Mouse (Mus musculus): ENCODE data around the gene Siglecg. TPM values are rescaled to one million over a fixed set of nuclear protein-coding genes. Genes with fewer than 3 reads are reported as not detected.

Siglecg gene
- polyA plus RNA-seq, 1 experiment = 1.6 TPM

DNA sequence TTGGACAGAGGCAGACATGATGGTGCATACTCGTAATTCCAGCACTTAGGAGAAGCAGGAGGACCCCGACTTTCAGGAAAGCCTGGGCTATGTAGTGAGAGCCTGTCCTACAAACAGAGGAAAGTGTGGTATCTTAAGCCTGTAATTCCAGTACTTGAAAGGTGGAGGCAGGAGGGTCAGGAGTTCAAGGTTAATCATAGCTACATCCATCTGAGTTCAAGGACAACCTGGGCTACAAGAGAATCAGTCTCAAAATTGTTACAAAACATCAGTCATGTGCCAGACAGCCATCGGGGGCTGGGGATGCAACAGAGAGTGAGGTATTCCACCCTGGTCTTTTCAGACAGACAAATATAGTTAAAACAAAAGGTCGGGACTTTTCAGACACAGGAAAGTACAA is 24.9 kb downstream of the Siglecg start:
- Histone ChIP-seq H3K36me3 (ENCODE audit: control insufficient read depth, insufficient read depth) (no peaks in the 10 kb centered on the region), H3K4me3 (ENCODE audit: insufficient read depth, poor library complexity, severe bottlenecking) (no peak overlapping the region), H3ac (ENCODE audit: control insufficient read depth, insufficient read length, low read depth) (no peak overlapping the region), H3K79me2 (ENCODE audit: control insufficient read depth, insufficient read depth) (no peaks in the 10 kb centered on the region), H3K79me3 (ENCODE audit: low read depth) (no peaks in the 10 kb centered on the region), H3K27me3 (ENCODE audit: control insufficient read depth, insufficient read depth, insufficient read length) (no peaks in the 10 kb centered on the region)
- TF ChIP-seq MAX (IDR thresholded peaks at IDR 0.05) (no peak), MYOG (IDR thresholded peaks at IDR 0.05; ENCODE audit: control insufficient read depth, extremely low read depth, insufficient read length) (no peak), CEBPB (IDR thresholded peaks at IDR 0.05; ENCODE audit: low read depth) (no peak), MYOD1 (IDR thresholded peaks at IDR 0.05; ENCODE audit: control insufficient read depth, insufficient read length, low read depth) (no peak)

DNA sequence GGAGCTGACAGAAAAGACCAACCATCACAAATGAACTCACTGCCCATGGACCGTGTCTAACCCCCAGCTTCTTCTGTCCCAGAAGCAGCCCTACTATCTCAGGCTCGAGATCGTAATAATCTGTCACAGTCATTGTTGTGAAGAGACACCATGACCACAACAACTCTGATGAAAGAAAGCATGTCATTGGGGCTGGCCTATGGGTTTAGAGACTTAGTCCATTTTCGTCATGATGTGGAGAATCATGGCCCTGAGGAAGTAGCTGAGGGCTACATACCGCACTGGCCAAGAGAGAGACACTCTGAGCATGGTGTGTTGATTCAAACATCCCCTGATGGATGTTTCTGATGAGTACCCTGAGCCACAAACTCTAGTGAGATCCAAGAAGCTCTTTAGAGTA is 26.7 kb downstream of the Siglecg start:
- no peaks in the 10 kb centered on the region for H3K79me2 ChIP-seq (ENCODE audit: control insufficient read depth, insufficient read depth)
- no peak overlapping the region for H3ac ChIP-seq (ENCODE audit: control insufficient read depth, insufficient read length, low read depth)
- H3K27me3 ChIP-seq (ENCODE audit: control insufficient read depth, insufficient read depth, insufficient read length) = no peaks in the 10 kb centered on the region
- H3K79me3 ChIP-seq (ENCODE audit: low read depth) = no peaks in the 10 kb centered on the region
- no peak for TF ChIP-seq CEBPB (IDR thresholded peaks at IDR 0.05; ENCODE audit: low read depth)
- no peak for TF ChIP-seq CTCF (IDR thresholded peaks at IDR 0.05; ENCODE audit: control insufficient read depth, insufficient read depth, insufficient read length)
- no peaks in the 10 kb centered on the region for H3K36me3 ChIP-seq (ENCODE audit: control insufficient read depth, insufficient read depth)
- no peak overlapping the region for H3K4me3 ChIP-seq (ENCODE audit: insufficient read depth, poor library complexity, severe bottlenecking)

DNA sequence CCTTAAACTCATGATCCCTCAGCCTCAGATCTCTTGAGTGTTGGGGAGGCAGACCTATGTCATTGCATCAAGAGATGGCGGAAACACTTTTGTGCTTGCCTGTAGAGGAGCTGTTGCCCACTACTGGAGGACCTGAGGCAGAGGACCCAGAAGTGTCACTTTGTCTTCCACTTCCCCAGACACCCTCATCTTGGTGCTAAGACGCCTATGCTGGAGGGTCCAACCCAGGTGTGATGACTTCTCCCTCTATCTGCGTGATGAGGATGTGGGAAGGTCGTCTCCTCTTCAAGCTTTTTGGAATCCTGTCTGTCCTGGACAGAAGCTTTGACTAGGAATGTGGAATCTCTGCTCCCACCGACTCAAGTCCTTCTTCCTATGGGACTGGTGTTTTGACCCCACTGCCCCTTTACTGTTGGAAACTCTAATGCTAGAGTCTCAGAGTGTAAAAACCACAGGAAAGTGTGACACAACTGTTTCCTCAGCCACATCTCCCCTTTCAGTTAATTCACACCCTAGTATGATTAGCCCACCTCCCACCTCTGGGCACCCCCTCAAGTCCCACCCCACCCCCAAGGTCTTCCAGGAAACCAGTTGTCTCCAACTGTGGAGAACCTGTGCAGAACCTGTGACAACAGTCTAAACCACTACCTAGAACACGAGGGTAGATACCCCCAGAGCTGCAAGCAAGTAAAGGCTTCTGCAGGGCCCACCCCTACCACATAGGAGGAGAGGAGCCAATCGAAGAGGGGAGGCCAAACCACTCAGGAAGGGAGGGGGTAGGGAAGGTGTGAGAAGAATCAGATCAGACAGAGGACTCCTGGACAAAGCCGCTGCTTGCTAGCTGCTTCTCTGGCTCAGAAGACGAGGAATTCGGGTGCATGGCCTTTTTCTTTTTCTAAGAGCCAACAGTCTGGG is 28.6 kb downstream of the Siglecg start, which contains the start of gene Nkg7:
Nkg7 (plus strand) TSS at position 733 of the 915 bp plus-strand sequence.
- TF ChIP-seq MYOG (IDR thresholded peaks at IDR 0.05; ENCODE audit: control insufficient read depth, extremely low read depth, insufficient read length) (no peak), CTCF (IDR thresholded peaks at IDR 0.05; ENCODE audit: control insufficient read depth, insufficient read depth, insufficient read length) (no peak), CEBPB (IDR thresholded peaks at IDR 0.05; ENCODE audit: low read depth) (no peak), USF1 (IDR thresholded peaks at IDR 0.05; ENCODE audit: low read depth) (no peak), MAX (IDR thresholded peaks at IDR 0.05) (no peak), FOSL1 (IDR thresholded peaks at IDR 0.05; ENCODE audit: insufficient read depth, low read length, poor library complexity, severe bottlenecking) (no peak), MYOD1 (IDR thresholded peaks at IDR 0.05; ENCODE audit: control insufficient read depth, insufficient read length, low read depth) (no peak)
- Histone ChIP-seq H3K79me2 (ENCODE audit: control insufficient read depth, insufficient read depth) (no peaks in the 10 kb centered on the region), H3K27me3 (ENCODE audit: control insufficient read depth, insufficient read depth, insufficient read length) (no peaks in the 10 kb centered on the region), H3K36me3 (ENCODE audit: control insufficient read depth, insufficient read depth) (no peaks in the 10 kb centered on the region), H3ac (ENCODE audit: control insufficient read depth, insufficient read length, low read depth) (no peak within 1 kb of the TSS), H3K79me3 (ENCODE audit: low read depth) (no peaks in the 10 kb centered on the region), H3K4me3 (ENCODE audit: insufficient read depth, poor library complexity, severe bottlenecking) (no peak within 1 kb of the TSS)

DNA sequence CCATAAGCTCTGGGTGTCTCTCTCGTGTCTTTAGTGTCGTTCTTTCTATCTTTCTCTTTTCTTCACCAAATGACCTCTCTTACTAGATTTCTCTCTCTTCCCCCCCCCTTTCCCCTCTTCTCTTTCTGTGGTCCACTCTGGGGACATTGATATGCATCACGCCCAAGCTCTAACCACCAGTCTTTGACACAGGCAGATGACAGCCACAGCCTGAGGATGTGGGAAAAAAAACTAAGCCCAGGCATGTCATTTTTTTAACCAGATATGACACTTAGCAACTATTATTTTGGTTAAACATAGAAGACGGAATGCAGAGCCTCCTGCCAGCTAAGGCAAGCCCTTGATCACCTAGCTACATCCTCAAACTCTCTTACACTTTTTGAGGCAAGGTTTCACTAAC is 30.6 kb downstream of the Siglecg start:
- H3K36me3 ChIP-seq (ENCODE audit: control insufficient read depth, insufficient read depth) = no peaks in the 10 kb centered on the region
- no peaks in the 10 kb centered on the region for H3K79me3 ChIP-seq (ENCODE audit: low read depth)
- H3ac ChIP-seq (ENCODE audit: control insufficient read depth, insufficient read length, low read depth) = no peak overlapping the region
- H3K4me3 ChIP-seq (ENCODE audit: insufficient read depth, poor library complexity, severe bottlenecking) = no peak overlapping the region
- no peaks in the 10 kb centered on the region for H3K27me3 ChIP-seq (ENCODE audit: control insufficient read depth, insufficient read depth, insufficient read length)
- H3K79me2 ChIP-seq (ENCODE audit: control insufficient read depth, insufficient read depth) = no peaks in the 10 kb centered on the region
- TF ChIP-seq USF1 (IDR thresholded peaks at IDR 0.05; ENCODE audit: low read depth) (no peak), CEBPB (IDR thresholded peaks at IDR 0.05; ENCODE audit: low read depth) (no peak), CTCF (IDR thresholded peaks at IDR 0.05; ENCODE audit: control insufficient read depth, insufficient read depth, insufficient read length) (no peak), MYOG (IDR thresholded peaks at IDR 0.05; ENCODE audit: control insufficient read depth, extremely low read depth, insufficient read length) (no peak), MAX (IDR thresholded peaks at IDR 0.05) (no peak), FOSL1 (IDR thresholded peaks at IDR 0.05; ENCODE audit: insufficient read depth, low read length, poor library complexity, severe bottlenecking) (no peak), MYOD1 (IDR thresholded peaks at IDR 0.05; ENCODE audit: control insufficient read depth, insufficient read length, low read depth) (no peak)

DNA sequence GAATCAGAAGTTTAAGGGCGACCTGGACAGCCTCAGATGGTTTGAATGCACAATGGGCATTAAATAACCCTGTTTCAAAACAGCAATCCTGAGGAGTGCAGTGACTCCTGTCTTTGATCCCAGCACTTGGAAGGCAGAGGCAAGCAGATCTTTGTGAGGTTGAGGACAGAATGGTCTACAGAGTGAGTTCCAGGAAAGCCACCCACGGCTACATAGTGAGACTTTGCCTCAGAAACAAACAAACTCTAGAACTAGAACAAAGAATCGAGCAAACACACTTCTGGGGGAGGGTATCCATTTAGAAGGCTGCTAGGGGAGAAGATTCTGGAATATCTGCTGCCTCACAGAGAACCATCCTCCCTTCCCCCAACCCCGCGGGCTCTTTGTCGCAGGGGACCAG is 32.5 kb downstream of the Siglecg start, which contains the start of gene Cldnd2:
Cldnd2 (plus strand) TSS at position 301 of the 400 bp plus-strand sequence.
- Histone ChIP-seq H3K4me3 (ENCODE audit: insufficient read depth, poor library complexity, severe bottlenecking) (no peak within 1 kb of the TSS), H3K79me3 (ENCODE audit: low read depth) (peaks cover 8% of the 10 kb centered on the region), H3K27me3 (ENCODE audit: control insufficient read depth, insufficient read depth, insufficient read length) (no peaks in the 10 kb centered on the region), H3K79me2 (ENCODE audit: control insufficient read depth, insufficient read depth) (peaks cover 14% of the 10 kb centered on the region), H3ac (ENCODE audit: control insufficient read depth, insufficient read length, low read depth) (no peak within 1 kb of the TSS), H3K36me3 (ENCODE audit: control insufficient read depth, insufficient read depth) (no peaks in the 10 kb centered on the region)
- no peak for TF ChIP-seq FOSL1 (IDR thresholded peaks at IDR 0.05; ENCODE audit: insufficient read depth, low read length, poor library complexity, severe bottlenecking)
- no peak for TF ChIP-seq MYOD1 (IDR thresholded peaks at IDR 0.05; ENCODE audit: control insufficient read depth, insufficient read length, low read depth)
- no peak for TF ChIP-seq USF1 (IDR thresholded peaks at IDR 0.05; ENCODE audit: low read depth)
- TF ChIP-seq CEBPB (IDR thresholded peaks at IDR 0.05; ENCODE audit: low read depth) = no peak
- TF ChIP-seq CTCF (IDR thresholded peaks at IDR 0.05; ENCODE audit: control insufficient read depth, insufficient read depth, insufficient read length) = no peak
- TF ChIP-seq MYOG (IDR thresholded peaks at IDR 0.05; ENCODE audit: control insufficient read depth, extremely low read depth, insufficient read length) = no peak
- no peak for TF ChIP-seq MAX (IDR thresholded peaks at IDR 0.05)

DNA sequence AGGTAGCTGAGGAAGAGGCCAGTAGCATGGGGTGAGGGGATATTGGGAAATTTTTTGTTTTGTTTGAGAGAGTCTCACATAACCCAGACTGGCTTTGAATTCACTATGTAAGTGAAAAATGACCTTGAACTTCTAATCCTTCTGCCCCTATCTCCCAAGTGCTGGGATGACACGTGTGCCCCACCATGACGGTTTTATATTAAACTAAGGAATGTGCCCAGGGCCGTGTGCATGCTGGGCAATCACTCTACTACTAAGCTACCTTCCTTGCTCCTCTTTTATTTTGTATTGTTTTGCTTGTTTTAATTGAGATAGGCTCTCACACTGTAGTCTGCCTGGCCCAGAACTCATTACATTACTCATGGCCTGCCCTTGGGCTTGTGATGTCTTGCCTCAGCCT is 33.1 kb downstream of the Siglecg start:
- peaks cover 8% of the 10 kb centered on the region for H3K79me3 ChIP-seq (ENCODE audit: low read depth)
- H3K4me3 ChIP-seq (ENCODE audit: insufficient read depth, poor library complexity, severe bottlenecking) = no peak overlapping the region
- TF ChIP-seq FOSL1 (IDR thresholded peaks at IDR 0.05; ENCODE audit: insufficient read depth, low read length, poor library complexity, severe bottlenecking) (no peak), CEBPB (IDR thresholded peaks at IDR 0.05; ENCODE audit: low read depth) (no peak)
- no peaks in the 10 kb centered on the region for H3K36me3 ChIP-seq (ENCODE audit: control insufficient read depth, insufficient read depth)
- no peak overlapping the region for H3ac ChIP-seq (ENCODE audit: control insufficient read depth, insufficient read length, low read depth)
- peaks cover 20% of the 10 kb centered on the region for H3K79me2 ChIP-seq (ENCODE audit: control insufficient read depth, insufficient read depth)
- H3K27me3 ChIP-seq (ENCODE audit: control insufficient read depth, insufficient read depth, insufficient read length) = no peaks in the 10 kb centered on the region
